Mouse (Mus musculus) kidney, postnatal 36 days (tissue): ENCODE data around the gene Trpv6.

Source experiments
- DNase-seq, 2 experiments: peaks; one replicate each; pipeline ENCODE4 v3.0.0; 2021 to 2022; ENCODE audit warnings: mixed read lengths in 2 of 2

Gene Trpv6

DNA sequence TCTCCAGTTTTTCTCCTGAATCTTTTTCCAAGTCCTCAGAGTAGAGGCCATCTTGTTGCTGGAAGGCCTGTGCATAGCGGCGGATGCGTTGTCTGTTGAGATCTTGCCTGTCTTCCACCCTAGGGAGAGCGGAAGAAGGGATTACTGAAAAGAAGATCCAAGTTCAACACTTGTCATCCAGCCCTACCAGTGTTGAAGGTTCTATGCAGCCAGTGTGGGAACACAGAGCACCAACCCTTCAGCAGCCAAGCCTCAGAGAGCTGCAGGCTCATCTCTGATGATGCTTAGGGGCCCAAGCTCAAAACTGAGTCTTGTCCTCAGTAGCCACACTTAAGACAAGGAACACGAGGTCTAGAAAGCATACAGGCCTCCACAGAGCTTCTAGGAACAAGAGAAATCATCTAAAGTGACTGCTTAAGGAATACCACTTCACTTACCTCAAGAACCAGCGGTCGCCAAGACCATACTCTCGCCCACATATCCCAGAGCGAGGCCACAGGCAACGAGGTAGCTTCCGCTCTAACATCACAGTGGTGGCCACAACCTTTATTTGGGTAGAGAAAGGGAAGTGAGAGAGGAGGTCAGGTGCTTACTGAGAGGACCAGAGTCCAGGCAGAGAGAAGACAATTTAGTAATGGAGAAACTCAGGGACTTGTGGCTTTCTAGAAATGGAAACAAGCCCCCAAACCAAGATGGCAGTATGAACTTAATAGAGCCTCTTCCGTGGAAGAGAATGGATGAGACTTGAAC is 14.8 kb downstream of the Trpv6 start:
- no peak for DNase-seq

GRCm38 (mm10) chr6:41620173-41620798 is 15.9 kb downstream of the Trpv6 start:
- no peak for DNase-seq

- DNase-seq, result no peak
Observed at GRCm38 (mm10) chr6:41607637-41608036, 28.6 kb downstream of the Trpv6 start.

- peak; percentile 21 to 27 for DNase-seq
Observed at GRCm38 (mm10) chr6:41606214-41606613, 30.0 kb downstream of the Trpv6 start.

- no peak for DNase-seq
Observed at GRCm38 (mm10) chr6:41605794-41606104, 30.5 kb downstream of the Trpv6 start.

DNA sequence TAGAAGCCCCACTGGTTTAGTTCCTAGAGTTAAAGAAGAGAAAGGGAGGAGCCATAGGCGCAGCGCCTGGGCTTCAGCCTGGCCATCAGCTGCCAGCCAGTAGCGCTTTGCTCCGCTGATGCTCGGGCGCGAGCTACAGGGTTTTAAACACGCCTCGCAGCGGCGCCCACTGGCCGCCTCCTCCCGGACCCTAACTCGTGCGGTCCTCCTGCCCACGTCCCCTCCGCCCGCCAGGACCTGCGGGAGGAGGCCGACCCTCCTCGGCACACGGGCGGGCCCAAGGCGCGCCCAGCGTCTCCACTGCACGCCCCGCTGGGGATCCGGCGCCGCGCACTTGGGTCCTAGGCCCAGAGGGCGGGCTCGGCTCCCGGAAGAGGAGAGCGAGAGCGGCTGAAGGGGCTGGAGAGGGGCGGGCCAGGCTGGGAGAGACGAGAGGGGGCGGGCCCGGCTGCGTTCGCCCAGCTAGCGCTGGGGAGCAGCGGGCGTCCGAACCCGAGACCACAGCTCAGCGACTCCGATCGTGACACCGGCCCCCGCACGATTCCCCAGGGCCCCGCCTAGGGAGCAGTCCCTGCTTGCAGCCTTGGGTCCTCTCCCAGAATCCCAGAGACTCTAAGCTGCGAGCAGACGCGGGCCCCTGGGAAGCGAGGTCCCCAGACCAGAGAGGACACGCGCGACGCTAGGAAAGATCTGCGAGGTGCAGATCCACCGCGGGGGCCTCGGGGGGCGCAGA is 31.0 kb downstream of the Trpv6 start, which contains the start of gene Ephb6:
TSS of gene Ephb6 (plus strand) at position 422 of the 733 bp plus-strand sequence.
- DNase-seq, result peak; percentile 41 to 72

DNA sequence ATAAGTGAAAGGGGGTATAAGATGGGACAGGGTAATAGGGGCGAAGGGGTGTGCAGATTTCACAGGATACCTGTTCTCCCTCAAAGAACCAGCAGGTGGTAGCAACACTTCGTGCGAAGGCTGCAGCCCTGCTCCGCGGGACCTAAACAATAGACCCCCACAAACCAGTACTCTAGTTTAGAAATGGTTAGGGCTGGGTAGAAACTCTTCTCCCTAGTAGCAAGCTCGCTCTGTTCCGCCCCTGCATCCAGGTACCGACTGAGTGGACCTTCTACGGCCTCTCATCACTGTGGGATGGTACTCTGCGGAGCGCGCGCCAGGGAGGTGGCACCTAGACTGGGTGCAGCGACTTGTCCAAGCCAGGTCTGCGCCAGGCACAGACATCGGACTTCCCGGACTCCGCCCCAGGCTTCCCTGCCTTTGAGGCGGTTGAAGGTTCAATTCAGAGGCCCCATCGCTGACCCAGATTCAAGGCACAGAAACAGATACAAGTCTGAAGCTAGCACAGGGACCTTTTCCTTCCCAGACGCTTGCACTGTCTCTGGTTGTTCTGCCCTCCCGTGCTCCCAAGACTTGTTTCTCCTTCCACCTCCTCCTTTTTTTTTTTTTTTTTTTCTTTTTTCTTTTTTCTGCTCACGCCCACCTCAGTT is 31.7 kb downstream of the Trpv6 start:
- DNase-seq, result peak; percentile 13 to 56

GRCm38 (mm10) chr6:41582189-41582588 is 54.0 kb downstream of the Trpv6 start:
- DNase-seq, result no peak

DNA sequence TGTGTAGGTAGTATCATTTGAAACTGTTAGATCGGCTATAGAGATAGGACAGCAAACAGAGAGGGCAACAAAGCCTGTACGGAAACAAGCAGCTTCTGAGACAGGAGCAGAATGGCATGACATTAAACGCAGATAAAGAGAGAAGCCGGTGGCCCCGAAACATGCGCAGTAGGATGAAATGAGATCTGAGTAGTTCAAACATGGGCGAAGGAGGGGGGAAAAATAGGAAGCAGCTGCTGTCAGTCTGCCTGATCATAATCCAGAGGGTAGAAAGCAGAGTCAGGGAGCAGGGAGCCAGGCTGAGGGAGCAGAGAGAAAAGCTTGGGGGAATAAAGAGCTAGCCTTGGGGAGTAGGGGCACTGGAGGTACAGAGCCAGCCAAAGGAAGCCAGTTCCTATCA is 54.9 kb downstream of the Trpv6 start:
- no peak for DNase-seq

GRCm38 (mm10) chr6:41577297-41577696 is 58.9 kb downstream of the Trpv6 start:
- peak in 1 of 2 experiments; percentile 3 for DNase-seq

GRCm38 (mm10) chr6:41576526-41577097 is 59.6 kb downstream of the Trpv6 start:
- DNase-seq, result no peak
